Mouse (Mus musculus): ENCODE results near the gene Csrp1. TPM values are rescaled to one million over a fixed set of nuclear protein-coding genes. Genes with fewer than 3 reads are reported as not detected.

The Csrp1 gene
- polyA plus RNA-seq, 1 experiment from 2014 or later = 229 TPM

DNA sequence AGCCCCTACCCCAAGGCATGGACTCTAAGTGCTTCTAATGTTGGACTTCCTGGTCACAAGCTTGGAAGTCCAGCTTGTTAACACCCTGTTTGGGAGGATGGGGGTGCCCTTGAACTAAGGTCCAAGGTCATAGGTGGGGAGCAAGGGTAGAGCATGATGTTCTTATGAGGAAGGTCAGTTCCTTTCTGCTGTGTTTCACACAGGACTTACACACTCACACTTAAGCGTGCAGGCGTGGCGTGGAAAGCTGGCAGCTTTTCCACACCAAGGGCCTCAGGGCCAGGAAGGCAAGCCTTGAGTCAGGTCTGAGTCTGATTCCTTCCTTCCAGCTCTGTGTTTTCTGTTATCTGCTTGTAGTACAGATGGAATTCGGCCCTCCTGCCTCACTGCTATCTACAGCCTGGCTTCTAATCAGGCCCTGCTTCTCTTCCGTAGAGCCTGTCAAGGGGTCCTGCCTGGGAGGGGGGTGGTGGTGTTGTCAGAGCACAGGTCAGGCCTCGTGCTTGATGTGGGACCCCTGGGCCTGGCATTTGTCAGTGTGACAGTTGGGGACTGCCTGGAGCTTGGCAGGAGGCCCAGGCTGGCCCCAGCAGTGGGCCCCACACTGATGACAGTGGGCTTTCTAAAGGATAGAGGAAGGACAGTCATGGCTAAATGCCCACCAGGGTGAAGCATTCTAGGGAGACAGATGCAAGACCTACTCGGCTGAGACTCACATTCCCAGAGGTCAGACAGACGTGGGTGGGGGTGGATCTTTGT, 80.5 kb downstream of the Csrp1 start:
- Histone ChIP-seq H3K4me1 (ENCODE audit: control insufficient read depth, insufficient read depth, low read length) (peaks cover 22% of the 10 kb centered on the region), H3K27me3 (ENCODE audit: control insufficient read depth, insufficient read depth, low read length) (no peaks in the 10 kb centered on the region), H3K9ac (ENCODE audit: low read length) (0 out of 2 replicates have a peak overlapping the region, but pooled peaks have one; percentile 2), H3K27ac (ENCODE audit: low read length) (peak overlapping the region; percentile 28), H3K4me2 (ENCODE audit: low read depth, low read length) (no peak overlapping the region), H3K4me3 (replicated peaks; ENCODE audit: low read length) (no peak overlapping the region), H3K9me3 (replicated peaks; ENCODE audit: control insufficient read depth, low read length) (no peaks in the 10 kb centered on the region), H3K36me3 (ENCODE audit: control insufficient read depth, insufficient read depth, low read length) (no peaks in the 10 kb centered on the region)
- ATAC-seq (ENCODE audit: insufficient read depth, low FRiP score) = peak; percentile 67; the same call in 1 of the 2 replicates
- WGBS = 29% methylated on average over 8 of the region's 8 CpGs

Other genes starting within 250 kb of the Csrp1 start
- gene Nav1, start 112.8 kb upstream of the Csrp1 start, polyA plus RNA-seq (2015; fragmentation: Nextera tagmentation; extraction: Ambion mirVana) = 11.2 and 12.9 TPM in 2 replicates
- gene Phlda3, start 46.1 kb downstream of the Csrp1 start, polyA plus RNA-seq (2015; fragmentation: Nextera tagmentation; extraction: Ambion mirVana) = 77.4 and 80.5 TPM in 2 replicates
- gene Tnni1, start 59.4 kb downstream of the Csrp1 start, polyA plus RNA-seq (2015; fragmentation: Nextera tagmentation; extraction: Ambion mirVana) = 6.2 and 84.9 TPM in 2 replicates
- 109 and 142 TPM in 2 replicates for gene Lad1, start 98.5 kb downstream of the Csrp1 start, polyA plus RNA-seq (2015; fragmentation: Nextera tagmentation; extraction: Ambion mirVana)
- 40.8 and 48.4 TPM in 2 replicates for gene Tnnt2, start 116.3 kb downstream of the Csrp1 start, polyA plus RNA-seq (2015; fragmentation: Nextera tagmentation; extraction: Ambion mirVana)
- 49.8 and 67.2 TPM in 2 replicates for gene Pkp1, start 199.1 kb downstream of the Csrp1 start, polyA plus RNA-seq (2015; fragmentation: Nextera tagmentation; extraction: Ambion mirVana)

All from stomach, embryonic 16.5 days (tissue).